Mouse (Mus musculus): ENCODE data around the gene Kirrel3.

GRCm38 (mm10) chr9:34446497-34447350 lies 39.0 kb upstream of the Kirrel3 start:
- TF ChIP-seq CTCF (IDR thresholded peaks at IDR 0.05) (no peak), EP300 (IDR thresholded peaks at IDR 0.05) (no peak)

Data from lung, postnatal 0 days (tissue).